Mouse (Mus musculus): ENCODE measurements around the gene Rnf225.

Rnf225 gene

GRCm38 (mm10) chr7:12979776-12980175, 52.6 kb downstream of the Rnf225 start:
- peak in 1 of 2 experiments; percentile 48 for DNase-seq (ENCODE audit: inconsistent age in 2 of 2, low spot score in 1 of 2)

GRCm38 (mm10) chr7:12980291-12980690, 53.1 kb downstream of the Rnf225 start:
- DNase-seq (ENCODE audit: inconsistent age in 2 of 2, low spot score in 1 of 2), result peak in 1 of 2 experiments; percentile 17
